Mouse (Mus musculus) frontal cortex, postnatal 36 days (tissue): ENCODE measurements at regions not wholly inside any gene's neighbourhood (a gene's known extent, or its start where the extent isn't known, plus 50 kb on each side); places are given as distances from the start of the nearest gene placed in this dataset.

Experiments used
- DNase-seq, 2 experiments: peaks; one replicate each; pipeline ENCODE4 v3.0.0; 2022; ENCODE audit warnings: low spot score in 2 of 2

DNA sequence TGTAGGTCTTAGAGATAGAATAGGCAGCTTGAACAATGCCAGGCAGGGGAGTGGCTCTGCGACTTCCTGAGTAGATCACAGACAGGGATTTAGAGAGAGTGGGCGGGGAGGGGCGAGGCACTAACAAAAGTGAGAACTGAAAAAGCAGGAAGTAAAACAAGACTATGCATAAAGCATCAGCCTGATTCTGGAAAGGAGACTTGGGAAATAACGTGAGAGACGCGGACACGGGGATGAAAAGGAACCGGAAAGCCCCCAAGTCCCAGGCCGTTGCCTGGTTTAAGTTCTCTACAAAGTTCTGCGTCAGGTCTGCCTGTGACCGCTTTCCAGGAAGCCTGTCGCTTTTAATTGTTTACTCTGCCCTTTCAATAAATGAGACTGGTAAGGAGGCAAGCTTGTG, 86.3 kb downstream of the D16Ertd472e start:
- DNase-seq, result no peak

DNA sequence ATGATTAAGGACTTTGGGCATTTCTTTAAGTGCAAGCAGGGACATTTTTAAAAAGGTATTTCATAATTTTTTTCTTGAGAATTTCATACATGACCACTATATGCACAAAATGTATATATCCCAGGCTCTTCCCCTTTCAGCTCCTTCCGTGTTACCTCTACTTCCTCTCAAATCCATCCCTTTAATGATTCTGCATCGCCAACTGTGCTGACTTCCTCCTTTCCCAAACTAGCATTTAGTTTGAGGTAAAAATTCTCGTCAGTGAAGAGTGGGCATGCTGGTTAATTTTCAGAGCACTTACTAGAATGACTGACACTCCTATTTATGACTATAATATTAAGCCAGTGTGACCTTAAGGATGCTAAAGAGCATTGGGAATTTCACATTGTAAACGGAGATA, 86.9 kb downstream of the D16Ertd472e start:
- no peak for DNase-seq

- no peak for DNase-seq
Observed at GRCm38 (mm10) chr16:78486531-78486930, 90.0 kb downstream of the D16Ertd472e start.

DNA sequence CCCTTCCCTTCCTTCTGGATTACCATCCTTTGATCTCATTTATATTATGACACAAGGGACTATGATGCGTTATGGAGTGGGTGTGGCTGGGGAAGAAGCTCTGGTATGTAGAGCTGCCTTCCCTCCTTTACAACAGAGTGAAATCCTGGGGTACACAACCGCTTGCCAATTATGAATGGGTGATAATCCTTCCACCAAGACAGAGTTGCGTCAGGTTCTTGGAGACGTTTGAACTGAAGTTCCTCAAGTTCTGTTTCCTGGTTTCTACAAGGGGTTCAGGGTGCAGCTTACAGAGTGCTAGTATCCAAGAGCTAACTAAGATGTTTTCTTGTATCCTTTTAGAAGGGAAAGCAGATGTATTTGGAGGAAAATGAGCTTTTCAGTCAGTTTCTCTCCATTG, 92.2 kb downstream of the D16Ertd472e start:
- no peak for DNase-seq

DNA sequence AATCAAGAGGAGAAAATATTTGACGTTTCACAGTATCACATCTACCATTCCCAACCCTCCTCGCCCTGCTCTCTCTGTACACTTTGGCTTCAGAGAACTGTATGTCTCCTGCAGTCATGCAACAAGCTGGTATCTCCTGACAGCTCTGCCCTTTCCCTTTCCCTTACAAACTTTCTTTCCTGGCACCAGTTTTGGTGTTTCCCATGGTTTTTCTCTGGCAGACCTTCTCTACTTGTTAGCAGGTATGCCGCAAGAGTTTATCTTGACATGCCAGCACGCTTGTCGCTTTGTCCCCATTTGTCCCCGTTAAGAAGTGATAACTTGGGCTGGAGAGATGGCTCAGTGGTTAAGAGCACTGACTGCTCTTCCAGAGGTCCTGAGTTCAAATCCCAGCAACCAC, 94.9 kb downstream of the D16Ertd472e start:
- DNase-seq, result no peak

GRCm38 (mm10) chr16:78481065-78481464, 95.4 kb downstream of the D16Ertd472e start:
- DNase-seq, result no peak

DNA sequence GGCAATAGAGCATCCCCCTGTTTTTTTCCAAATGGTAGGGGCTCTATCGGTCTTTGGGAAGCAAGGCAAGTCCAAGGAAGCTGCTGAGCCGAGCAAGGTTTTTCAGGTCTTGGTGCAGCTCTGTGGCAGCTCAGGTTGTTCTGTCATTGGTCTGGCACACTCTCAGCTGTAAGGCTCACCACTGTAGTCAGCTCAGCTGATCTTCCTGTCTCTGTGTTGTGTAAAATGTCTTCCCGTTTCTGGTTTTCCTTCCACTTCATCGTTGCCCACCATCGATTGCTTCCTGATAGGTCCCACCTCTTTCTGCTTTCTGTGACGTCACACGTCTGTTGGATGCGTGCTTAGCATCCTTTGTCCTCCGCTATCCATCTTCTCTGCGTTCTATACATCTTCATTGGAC, 96.2 kb downstream of the D16Ertd472e start:
- DNase-seq, result no peak

DNA sequence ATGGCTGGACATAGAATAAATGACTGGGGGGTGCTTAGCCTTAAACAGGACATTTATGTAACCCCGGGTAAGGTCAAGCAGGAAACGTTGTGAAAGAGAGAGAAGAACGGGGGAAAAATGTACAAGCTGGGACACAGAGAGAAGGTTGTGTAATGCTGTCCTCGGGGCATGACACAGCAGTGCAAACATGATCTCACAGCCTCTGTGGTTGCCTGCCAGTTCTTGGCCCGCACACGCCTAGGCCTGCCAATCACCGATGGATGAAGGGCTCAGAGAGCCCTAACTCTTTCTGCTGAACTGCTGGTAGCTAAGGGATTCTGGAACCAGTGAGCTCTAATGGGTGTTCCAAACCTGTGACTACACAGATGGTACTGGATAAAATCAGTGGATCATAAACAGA, 96.5 kb upstream of the Btg3 start:
- DNase-seq, result no peak

DNA sequence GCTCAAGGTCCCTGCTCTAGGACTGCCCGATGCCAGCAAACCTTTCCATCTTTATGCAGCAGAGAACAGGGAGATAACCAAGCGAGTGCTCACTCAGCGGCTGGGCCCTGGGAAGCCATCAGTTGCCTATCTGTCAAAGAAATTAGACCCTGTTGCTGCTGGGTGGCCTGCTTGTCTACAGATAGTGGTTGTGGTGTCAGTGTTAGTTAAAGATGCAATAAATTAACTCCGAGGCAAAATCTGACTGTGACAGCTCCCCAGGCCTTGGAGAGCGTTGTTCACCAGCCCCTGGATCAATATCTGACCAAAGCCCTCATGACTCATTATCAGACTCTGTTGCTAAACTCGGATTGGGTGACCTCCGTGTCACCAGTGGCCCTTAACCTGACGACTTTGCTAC, 83.0 kb upstream of the Btg3 start:
- DNase-seq, result no peak

DNA sequence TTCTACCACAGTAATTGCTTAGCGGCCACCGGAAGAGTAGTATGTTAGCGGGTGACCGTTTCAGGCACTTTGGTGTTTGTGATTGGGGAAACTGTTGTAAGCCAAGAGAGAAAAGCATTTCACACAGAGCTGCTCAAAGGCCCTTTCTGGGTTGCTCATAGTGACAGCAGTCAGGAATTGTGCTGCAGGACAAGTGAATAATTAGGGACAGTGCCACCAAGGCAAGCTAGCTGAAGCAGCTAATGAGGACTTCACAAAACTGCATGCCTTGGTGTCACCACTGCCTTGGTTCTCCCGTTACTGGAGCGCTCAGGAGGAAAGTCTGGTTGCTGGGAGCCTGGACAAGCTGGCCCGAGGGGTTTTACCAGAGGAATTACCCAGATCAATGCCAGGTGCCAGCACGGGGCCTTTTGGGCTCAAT, 80.7 kb upstream of the Btg3 start:
- no peak for DNase-seq

GRCm38 (mm10) chr16:78456345-78456744, 79.4 kb upstream of the Btg3 start:
- DNase-seq, result no peak

GRCm38 (mm10) chr16:78454509-78454908, 77.5 kb upstream of the Btg3 start:
- no peak for DNase-seq

DNA sequence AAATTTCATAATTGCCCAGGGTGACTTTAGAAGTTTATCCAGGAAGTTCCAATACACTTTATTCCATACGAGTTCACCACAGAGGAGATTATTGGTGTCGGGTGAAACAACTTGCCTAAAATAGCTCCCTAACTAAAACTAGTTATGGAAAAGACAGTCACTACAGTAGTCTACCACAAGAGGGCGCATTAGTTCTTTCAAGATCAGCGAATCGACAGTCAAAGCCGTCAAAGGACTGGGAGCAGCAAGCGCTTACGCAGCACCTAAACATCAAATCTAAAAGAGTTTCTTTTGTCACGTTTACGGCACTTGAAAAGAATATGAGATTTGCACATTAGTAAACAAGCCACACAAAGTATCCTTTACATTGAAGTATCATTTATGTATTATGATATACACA, 75.3 kb upstream of the Btg3 start:
- DNase-seq, result peak in 1 of 2 experiments; percentile 62

- DNase-seq, result no peak
Observed at GRCm38 (mm10) chr16:78451750-78452149, 74.8 kb upstream of the Btg3 start.

- DNase-seq, result no peak
Observed at GRCm38 (mm10) chr16:78451251-78451650, 74.3 kb upstream of the Btg3 start.

DNA sequence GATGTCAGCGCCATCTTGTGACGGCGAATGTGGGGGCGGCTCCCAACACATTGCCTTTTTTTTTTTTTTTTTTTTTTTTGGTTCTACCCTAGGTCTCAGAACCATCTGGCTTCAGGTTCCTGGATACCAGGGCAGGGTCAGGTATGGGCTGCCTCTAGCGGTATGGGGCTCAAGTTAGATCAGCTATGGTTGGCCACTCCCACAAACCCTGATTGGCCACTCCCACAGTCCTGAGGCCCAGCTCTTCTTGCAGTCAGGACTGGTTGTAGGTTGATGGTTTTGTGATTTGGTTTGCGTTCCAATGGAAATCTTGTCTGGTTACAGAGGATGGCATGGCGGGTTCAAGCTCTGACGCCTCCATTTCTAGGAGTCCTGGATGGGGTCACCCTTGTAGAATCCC, 72.2 kb upstream of the Btg3 start:
- no peak for DNase-seq

- DNase-seq, result peak; percentile 43 to 49
Observed at GRCm38 (mm10) chr16:78443262-78443661, 66.3 kb upstream of the Btg3 start.

GRCm38 (mm10) chr16:78442830-78443229, 65.8 kb upstream of the Btg3 start:
- DNase-seq, result peak in 1 of 2 experiments; percentile 4

GRCm38 (mm10) chr16:78441961-78442360, 65.0 kb upstream of the Btg3 start:
- DNase-seq, result no peak

DNA sequence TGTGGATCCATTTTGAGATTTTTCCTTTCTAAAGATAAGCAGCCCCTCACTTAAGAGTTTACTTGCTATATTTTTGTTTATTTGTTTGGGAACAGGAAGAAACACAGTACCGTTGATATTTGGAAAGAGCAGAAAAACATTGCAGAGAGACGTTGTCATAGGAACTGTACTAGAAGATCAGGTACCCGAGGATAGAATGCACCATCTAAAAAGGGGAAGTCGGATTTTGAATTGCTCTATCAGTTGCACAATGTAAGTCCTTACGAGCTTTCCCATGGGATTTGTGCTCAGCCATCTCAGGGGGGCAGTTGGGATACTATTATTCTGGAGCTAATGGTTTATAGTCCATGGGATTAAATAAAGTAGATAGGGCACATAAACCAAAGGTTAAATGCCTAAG, 58.7 kb upstream of the Btg3 start:
- no peak for DNase-seq

DNA sequence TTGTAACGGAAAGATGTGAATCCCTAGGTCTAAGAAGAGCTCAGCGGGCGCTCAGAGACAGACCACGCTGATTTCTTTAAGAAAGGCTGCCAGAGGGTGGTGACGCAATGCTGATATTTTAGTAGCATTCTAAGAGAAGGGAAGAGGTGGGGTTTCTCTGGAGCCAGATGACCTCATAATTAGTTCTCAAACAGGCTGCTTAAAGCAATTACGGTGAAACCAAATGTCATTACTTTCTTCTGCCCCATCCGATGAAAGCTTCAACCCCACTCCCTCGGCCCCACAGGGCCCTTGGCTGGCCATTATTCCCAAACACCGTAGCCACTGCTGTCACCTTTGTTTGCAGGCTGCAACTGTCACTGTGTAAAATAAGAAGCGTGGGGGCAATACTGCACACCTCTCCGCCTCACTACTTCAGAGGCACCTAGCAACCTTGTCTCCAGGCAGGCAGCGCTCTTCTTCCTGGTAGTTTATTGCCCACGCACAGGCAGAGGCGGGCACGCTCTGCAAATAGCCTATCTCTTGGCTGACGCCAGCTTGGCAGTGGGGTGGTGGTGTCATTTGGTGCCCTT, 50.6 kb upstream of the Btg3 start:
- DNase-seq, result peak; percentile 76 to 84
